Mouse (Mus musculus) hindbrain, embryonic 16.5 days (tissue): ENCODE data around the gene Tmem229a. TPM values are rescaled to one million over a fixed set of nuclear protein-coding genes. Genes with fewer than 3 reads are reported as not detected.

ENCODE experiments used
- ATAC-seq: fragments of 200-750 bp; cut with Nextera tagmentation; 2 replicates; pipeline ENCODE4 v1.8.0; 2017; ENCODE audit warnings: moderate TSS enrichment, moderate library complexity
- H3K27ac ChIP-seq: fragments of 300-500 bp; sonication (generic); 2 replicates; pipeline ENCODE4 v1.5.1; 2014; ENCODE audit warnings: low read depth, mild to moderate bottlenecking, control low read depth, low read length, moderate library complexity
- H3K27me3 ChIP-seq: fragments of 300-500 bp; sonication (generic); replicated peaks from 2 replicates; pipeline ENCODE4 v1.6.1; 2014; ENCODE audit warnings: low read length; ENCODE audit not compliant: control insufficient read depth, insufficient read depth
- H3K36me3 ChIP-seq: fragments of 300-500 bp; sonication (generic); 2 replicates; pipeline ENCODE4 v1.6.1; 2014; ENCODE audit warnings: mild to moderate bottlenecking, low read length, moderate library complexity, mixed read lengths; ENCODE audit not compliant: control insufficient read depth, insufficient read depth
- H3K4me1 ChIP-seq: fragments of 300-500 bp; sonication (generic); 2 replicates; pipeline ENCODE4 v1.6.1; 2014; ENCODE audit warnings: low read depth, low read length; ENCODE audit not compliant: control insufficient read depth, insufficient read depth
- H3K4me2 ChIP-seq: fragments of 300-500 bp; sonication (generic); 2 replicates; pipeline ENCODE4 v1.6.1; 2014; ENCODE audit warnings: mild to moderate bottlenecking, low read length, control low read depth, moderate library complexity
- H3K4me3 ChIP-seq: fragments of 300-500 bp; sonication (generic); 2 replicates; pipeline ENCODE4 v1.5.1; 2014; ENCODE audit warnings: mild to moderate bottlenecking, low read length, control low read depth, moderate library complexity
- H3K9ac ChIP-seq: fragments of 300-500 bp; sonication (generic); 2 replicates; pipeline ENCODE4 v1.6.1; 2014; ENCODE audit warnings: low read depth, mild to moderate bottlenecking, control low read depth, low read length, moderate library complexity
- H3K9me3 ChIP-seq: fragments of 300-500 bp; sonication (generic); 2 replicates; pipeline ENCODE4 v1.6.1; 2014; ENCODE audit warnings: mild to moderate bottlenecking, low read length, moderate library complexity; ENCODE audit not compliant: control insufficient read depth
- WGBS: fragments of 180-500 bp; shearing (Covaris S2); extraction: QIAGEN DNeasy Blood & Tissue Kit; methylation state at CpG from one replicate; pipeline ENCODE4 v1.1.7; 2014; 5-methylcytosine and 5-hydroxymethylcytosine counted together
- polyA plus RNA-seq: library from polyadenylated mRNA; unstranded; fragments of >200 nt; fragmentation: Nextera tagmentation; extraction: Ambion mirVana; gene quantifications from 2 replicates; pipeline ENCODE4 v1.2.1, GENCODE M21; 2015

Tmem229a gene
- polyA plus RNA-seq, 1 experiment from 2014 or later, result 5.4 TPM

DNA sequence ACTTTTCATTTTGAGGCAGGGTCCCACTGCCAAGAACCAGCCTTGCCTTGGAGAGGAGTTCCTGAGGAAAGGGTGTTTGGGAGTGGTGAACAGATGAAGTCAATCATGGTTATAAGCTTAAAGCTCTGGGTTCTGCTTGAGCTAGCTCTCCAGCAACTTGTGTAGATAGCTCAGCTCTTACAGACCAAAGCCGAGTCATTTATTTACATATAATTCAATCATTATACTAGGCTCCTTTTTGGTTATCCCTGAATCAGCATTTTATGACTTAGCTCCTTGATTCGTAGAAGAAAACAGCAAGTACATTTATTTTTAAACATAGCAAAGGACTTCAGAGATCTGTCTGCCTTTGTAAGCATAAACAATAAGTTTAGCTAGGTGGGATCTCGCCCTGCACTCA, 51.0 kb downstream of the Tmem229a start:
- Histone ChIP-seq H3K27me3 (no peaks in the 10 kb centered on the region), H3K4me2 (no peak overlapping the region), H3K9ac (no peak overlapping the region), H3K9me3 (no peaks in the 10 kb centered on the region), H3K36me3 (no peaks in the 10 kb centered on the region), H3K4me1 (no peaks in the 10 kb centered on the region), H3K27ac (no peak overlapping the region), H3K4me3 (no peak overlapping the region)
- ATAC-seq, result no peak
- 90% methylated on average over 3 of the region's 3 CpGs for WGBS

Other genes starting within 250 kb of the Tmem229a start
- gene Hyal6, start 223.1 kb downstream of the Tmem229a start, polyA plus RNA-seq, result not detected in 2 replicates
- gene Hyal4, start 208.0 kb downstream of the Tmem229a start, polyA plus RNA-seq, result not detected in 2 replicates
- gene Spam1, start 165.1 kb downstream of the Tmem229a start, polyA plus RNA-seq, result not detected in 2 replicates
- not detected in 2 replicates for gene Hyal5, start 98.3 kb downstream of the Tmem229a start, polyA plus RNA-seq